Mouse (Mus musculus): ENCODE measurements around the gene Tnip1.

DNA sequence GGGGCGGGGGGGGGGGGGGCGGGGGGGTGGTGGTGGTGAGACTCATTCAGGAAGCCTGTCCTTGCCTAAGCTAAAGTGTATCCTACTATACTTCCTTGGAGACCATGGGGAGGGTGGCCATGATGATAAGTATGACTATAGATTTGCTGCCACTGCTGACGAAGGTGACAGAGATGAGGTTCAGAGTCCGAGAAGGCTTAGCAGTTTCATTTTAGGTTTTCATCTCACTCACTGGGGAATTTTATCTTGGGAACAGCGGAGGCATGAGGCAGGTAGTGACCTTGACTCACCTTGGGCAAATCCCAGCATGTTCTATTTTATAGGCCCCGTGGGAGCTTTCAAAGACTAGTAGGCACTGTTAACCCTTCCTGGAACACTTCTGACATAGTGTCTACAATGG lies 10.1 kb upstream of the Tnip1 start:
- TF ChIP-seq CTCF (IDR thresholded peaks at IDR 0.05; ENCODE audit: extremely low read depth, insufficient read depth, low read length): no peak
- no peak for TF ChIP-seq POLR2A (IDR thresholded peaks at IDR 0.05; ENCODE audit: extremely low read depth, insufficient read depth, low read length)

Measured in cortical plate, adult 2 months (tissue).